Mouse (Mus musculus): ENCODE results near the gene Gm32802. TPM values are rescaled to one million over a fixed set of nuclear protein-coding genes. Genes with fewer than 3 reads are reported as not detected.
"Not testable (repeated sequence)": the region's sequence is repeated elsewhere in the genome, so short reads cannot be mapped to it uniquely, and the experiment has no call there.

Gene Gm32802
- total RNA-seq (2021), result under 1 TPM; 0.56 to 0.97 TPM
- long read RNA-seq, experiment 1, result 0 reads
- long read RNA-seq, experiment 2, result 0 reads

- H3K4me3 ChIP-seq; intact Hi-C loops (cut with DNase I); H3K27ac ChIP-seq; DNase-seq (ENCODE audit: extremely low spot score in 1 of 2, low spot score in 2 of 2): not testable (repeated sequence)
Measured at GRCm38 (mm10) chr10:118258388-118258787, at the start of gene Gm32802. Gene Gm32802 (plus strand): TSS chr10:118258688.

DNA sequence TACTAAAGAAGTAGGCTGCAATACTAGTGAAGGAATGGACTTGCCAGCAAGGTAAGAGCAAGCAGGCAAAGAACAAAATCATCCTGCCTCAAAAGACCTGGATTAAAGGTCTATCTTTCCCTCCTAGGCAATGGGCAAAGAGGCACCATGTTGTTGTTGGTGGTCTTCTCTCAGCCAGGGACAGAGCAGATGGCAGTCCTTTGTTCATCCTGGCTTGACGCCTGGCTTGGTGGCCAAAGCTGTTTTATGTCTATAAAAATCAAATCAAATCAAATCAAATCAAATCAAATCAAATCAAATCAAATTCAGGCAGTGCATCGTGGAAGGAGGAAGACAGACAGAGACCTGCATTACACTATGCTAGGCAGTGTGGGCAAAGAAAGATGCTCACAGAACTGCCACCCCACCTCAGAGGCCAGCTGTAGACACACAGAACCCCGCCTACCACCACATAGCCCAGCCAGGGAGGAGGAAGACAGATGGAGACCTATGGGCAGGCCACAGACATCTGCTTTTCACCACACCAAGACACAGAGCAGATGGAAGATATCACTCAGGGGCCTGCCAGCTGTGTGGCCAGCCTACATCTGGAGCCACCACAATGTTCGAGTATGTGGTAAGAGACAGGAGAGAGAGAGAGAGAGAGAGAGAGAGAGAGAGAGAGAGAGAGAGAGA lies 42.6 kb upstream of the Gm32802 start:
- H3K27ac ChIP-seq; DNase-seq (ENCODE audit: extremely low spot score in 1 of 2, low spot score in 2 of 2); H3K4me3 ChIP-seq; intact Hi-C loops (cut with DNase I): not testable (repeated sequence)

DNA sequence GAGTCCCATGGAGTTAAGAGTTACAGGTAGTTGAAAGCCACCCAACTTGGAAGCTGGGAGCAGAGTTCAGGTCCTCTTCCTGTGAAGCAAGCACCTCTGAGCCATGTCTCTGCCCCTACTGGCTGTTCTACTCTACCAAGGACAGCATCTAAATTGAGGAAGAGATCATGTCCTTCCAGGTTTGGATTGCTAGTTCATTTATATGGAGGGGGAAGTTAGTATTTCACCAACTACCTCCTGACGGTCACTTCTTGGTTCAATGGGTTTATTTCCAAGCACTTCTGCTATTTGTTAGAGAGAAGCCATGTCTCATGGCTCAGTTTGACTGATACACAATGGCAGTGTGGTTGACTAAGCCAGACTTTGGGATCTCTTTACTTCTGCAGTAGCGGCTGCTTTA lies 30.9 kb upstream of the Gm32802 start:
- H3K27ac ChIP-seq; intact Hi-C loops (cut with DNase I); DNase-seq (ENCODE audit: extremely low spot score in 1 of 2, low spot score in 2 of 2); H3K4me3 ChIP-seq: not testable (repeated sequence)

DNA sequence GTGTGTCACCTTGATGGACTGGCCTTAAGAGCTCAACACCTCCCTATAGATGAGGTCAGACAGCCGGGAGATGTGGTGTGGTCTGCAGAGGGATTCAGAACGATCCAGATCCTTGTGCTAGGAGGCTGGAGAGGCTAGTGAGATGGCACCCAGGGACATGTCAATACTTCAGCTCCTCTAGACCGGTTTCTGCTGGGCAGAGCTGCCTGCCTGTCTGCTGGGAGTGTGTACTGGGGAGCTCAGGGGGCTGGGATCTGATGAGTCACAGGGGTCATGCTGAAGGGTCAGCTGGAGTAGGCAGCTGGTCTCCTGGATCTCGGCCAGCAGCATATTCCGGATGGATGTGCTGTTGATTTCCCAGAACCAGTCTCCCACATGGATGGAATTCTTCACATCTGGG lies 25.9 kb upstream of the Gm32802 start:
- H3K27ac ChIP-seq; intact Hi-C loops (cut with DNase I); H3K4me3 ChIP-seq; DNase-seq (ENCODE audit: extremely low spot score in 1 of 2, low spot score in 2 of 2): not testable (repeated sequence)

DNA sequence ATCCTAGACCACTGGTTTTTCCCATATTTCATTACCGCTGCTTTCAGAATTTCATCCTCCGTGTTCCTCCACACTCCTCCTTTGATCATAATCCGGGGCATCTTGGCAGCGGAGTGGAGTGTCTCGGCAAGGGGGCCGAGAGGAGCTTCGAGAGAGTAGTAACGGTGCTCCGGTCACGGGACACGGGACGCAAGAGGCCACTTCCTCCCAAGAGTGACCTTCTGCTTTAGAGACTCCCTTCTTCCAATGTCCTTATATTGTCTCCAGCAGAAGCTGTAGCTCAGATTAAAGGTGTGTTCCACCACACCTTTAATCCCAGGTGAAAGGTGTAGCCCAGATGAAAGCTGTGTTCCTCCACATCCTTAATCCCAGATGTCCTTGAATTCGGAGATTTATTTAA lies 17.8 kb upstream of the Gm32802 start, which contains the start of gene Gm32717:
TSS of gene Gm32717 (minus strand) at position 101 of the 400 bp plus-strand sequence.
- DNase-seq (ENCODE audit: extremely low spot score in 1 of 2, low spot score in 2 of 2); intact Hi-C loops (cut with DNase I); H3K27ac ChIP-seq; H3K4me3 ChIP-seq: not testable (repeated sequence)

DNA sequence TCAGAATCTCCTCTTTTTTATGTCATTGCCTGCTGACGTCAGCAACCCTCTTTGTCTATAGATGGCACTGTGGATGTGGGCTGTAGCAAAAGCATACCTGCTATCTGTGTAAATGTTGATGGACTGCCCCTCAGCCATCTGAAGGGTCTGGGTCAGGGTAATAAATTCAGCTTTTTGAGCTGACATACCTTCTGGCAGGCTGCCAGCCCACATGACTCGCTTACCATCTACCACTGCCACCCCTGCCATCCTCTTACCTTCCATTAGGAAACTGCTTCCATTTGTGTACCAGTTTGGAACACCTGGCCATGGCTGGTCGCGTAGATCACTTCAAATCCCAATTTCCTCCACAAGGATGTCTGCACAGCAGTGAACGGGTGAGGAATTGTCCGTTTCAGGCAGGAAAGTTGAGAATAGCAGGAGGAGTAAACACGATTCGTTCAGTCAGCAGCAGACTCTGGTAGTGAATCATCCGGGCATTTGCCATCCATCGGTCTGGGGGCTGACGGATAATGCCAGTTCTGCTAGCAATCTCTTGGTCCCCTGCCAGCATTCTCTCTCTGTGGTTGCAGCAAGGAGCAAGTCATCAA lies 9.4 kb upstream of the Gm32802 start:
- peak; percentile 12 to 21 for DNase-seq (ENCODE audit: extremely low spot score in 1 of 2, low spot score in 2 of 2)
- H3K4me3 ChIP-seq; intact Hi-C loops (cut with DNase I); H3K27ac ChIP-seq: not testable (repeated sequence)

GRCm38 (mm10) chr10:118250852-118251295 lies 7.6 kb upstream of the Gm32802 start:
- TF ChIP-seq CTCF (IDR thresholded peaks at IDR 0.05), result peak; percentile 45
- Histone ChIP-seq H3K4me3 (no peak overlapping the region), H3K27ac (no peak overlapping the region)
- intact Hi-C loops (cut with DNase I), result no loop called here
- peak; percentile 35 to 52 for DNase-seq (ENCODE audit: extremely low spot score in 1 of 2, low spot score in 2 of 2)

GRCm38 (mm10) chr10:118268812-118269211 lies 10.3 kb downstream of the Gm32802 start:
- DNase-seq (ENCODE audit: extremely low spot score in 1 of 2, low spot score in 2 of 2); H3K27ac ChIP-seq; intact Hi-C loops (cut with DNase I); H3K4me3 ChIP-seq: not testable (repeated sequence)

- intact Hi-C loops (cut with DNase I), result not testable (repeated sequence)
Measured at GRCm38 (mm10) chr10:118271416-118271815, 12.9 kb downstream of the Gm32802 start.

DNA sequence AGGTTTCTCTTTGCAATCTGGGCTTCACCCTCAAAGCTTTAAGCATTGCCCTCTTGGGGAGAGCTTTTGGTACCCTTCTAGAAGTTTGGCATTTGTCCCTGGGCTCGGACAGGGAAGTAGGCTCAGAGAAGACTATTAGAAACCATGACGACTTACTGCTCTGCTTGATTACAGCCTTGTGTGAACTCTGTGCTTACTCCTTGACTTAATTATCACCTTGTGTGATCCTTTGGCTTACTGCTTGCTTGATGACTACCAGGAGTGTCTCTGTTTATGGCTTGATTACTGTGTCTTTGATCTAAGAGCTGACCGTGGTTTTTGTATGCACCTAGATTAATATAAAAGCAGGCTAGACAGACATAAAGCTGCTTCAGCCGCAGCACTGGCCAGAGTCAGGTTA lies 19.6 kb downstream of the Gm32802 start:
- DNase-seq (ENCODE audit: extremely low spot score in 1 of 2, low spot score in 2 of 2); H3K27ac ChIP-seq; intact Hi-C loops (cut with DNase I); H3K4me3 ChIP-seq: not testable (repeated sequence)

More at GRCm38 (mm10) chr10:118271416-118271815, 12.9 kb downstream of the Gm32802 start:
- not testable (repeated sequence) for H3K27ac ChIP-seq; H3K4me3 ChIP-seq; DNase-seq (ENCODE audit: extremely low spot score in 1 of 2, low spot score in 2 of 2)

DNA sequence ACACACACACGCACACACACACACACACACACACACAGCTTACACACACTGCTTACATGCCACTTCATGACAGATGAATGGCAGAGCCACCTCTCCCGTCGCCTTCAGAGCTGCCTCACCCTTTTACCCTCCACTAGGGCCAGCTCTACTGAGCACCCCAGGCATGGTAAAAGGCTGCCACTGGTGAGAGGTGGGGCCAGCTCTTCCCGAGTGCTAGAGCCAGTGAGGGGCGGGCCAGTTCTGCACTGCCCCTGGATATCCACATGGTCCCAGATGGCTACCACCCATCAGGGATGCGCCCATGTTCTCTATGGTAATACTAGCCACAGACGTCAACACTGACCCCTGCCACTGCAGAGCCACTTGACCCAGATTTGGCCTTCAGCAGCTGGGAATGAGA lies 24.1 kb downstream of the Gm32802 start:
- H3K4me3 ChIP-seq; intact Hi-C loops (cut with DNase I); DNase-seq (ENCODE audit: extremely low spot score in 1 of 2, low spot score in 2 of 2); H3K27ac ChIP-seq: not testable (repeated sequence)

DNA sequence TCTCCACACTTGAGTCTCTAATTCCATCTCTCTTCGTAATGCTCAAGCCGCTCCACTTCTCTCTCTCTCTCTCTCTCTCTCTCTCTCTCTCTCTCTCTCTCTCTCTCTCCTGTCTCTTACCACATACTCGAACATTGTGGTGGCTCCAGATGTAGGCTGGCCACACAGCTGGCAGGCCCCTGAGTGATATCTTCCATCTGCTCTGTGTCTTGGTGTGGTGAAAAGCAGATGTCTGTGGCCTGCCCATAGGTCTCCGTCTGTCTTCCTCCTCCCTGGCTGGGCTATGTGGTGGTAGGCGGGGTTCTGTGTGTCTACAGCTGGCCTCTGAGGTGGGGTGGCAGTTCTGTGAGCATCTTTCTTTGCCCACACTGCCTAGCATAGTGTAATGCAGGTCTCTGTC lies 24.5 kb downstream of the Gm32802 start:
- DNase-seq (ENCODE audit: extremely low spot score in 1 of 2, low spot score in 2 of 2); H3K27ac ChIP-seq; intact Hi-C loops (cut with DNase I); H3K4me3 ChIP-seq: not testable (repeated sequence)

- TF ChIP-seq CTCF (IDR thresholded peaks at IDR 0.05), result no peak
- H3K4me3 ChIP-seq, result no peak within 1 kb of the TSS
- no peak for DNase-seq (ENCODE audit: extremely low spot score in 1 of 2, low spot score in 2 of 2)
- no peak within 1 kb of the TSS for H3K27ac ChIP-seq
- intact Hi-C loops (cut with DNase I), result no loop called here
Measured at GRCm38 (mm10) chr10:118294938-118295337, 36.5 kb downstream of the Gm32802 start, which contains the start of gene Iltifb. Gene Iltifb (minus strand): TSS chr10:118295038.

GRCm38 (mm10) chr10:118302133-118302532 lies 43.6 kb downstream of the Gm32802 start:
- intact Hi-C loops (cut with DNase I); H3K4me3 ChIP-seq; H3K27ac ChIP-seq; DNase-seq (ENCODE audit: extremely low spot score in 1 of 2, low spot score in 2 of 2): not testable (repeated sequence)
